Mouse (Mus musculus) small intestine, adult 2 months (tissue): ENCODE measurements around the gene Cep170.

Experiments
- CTCF ChIP-seq: fragments of 200-500 bp; IDR thresholded peaks from 2 replicates; pipeline ENCODE4 v1.5.1; 2012; ENCODE audit warnings: low read depth, mild to moderate bottlenecking, control low read depth, inconsistent platforms, low read length, moderate library complexity, mixed read lengths; ENCODE audit not compliant: insufficient replicate concordance, insufficient read length; ENCODE audit errors: extremely low read depth
- POLR2A ChIP-seq: fragments of 200-500 bp; IDR thresholded peaks from 2 replicates; pipeline ENCODE4 v1.6.1; 2012; ENCODE audit warnings: low read depth, mild to moderate bottlenecking, control low read depth, inconsistent platforms, low read length, moderate library complexity

- TF ChIP-seq CTCF (no peak), POLR2A (no peak)
Observed at GRCm38 (mm10) chr1:176800728-176801365, 13.0 kb downstream of the Cep170 start.
